Mouse (Mus musculus) bone marrow, adult 2 months (tissue): ENCODE data around the gene Qser1.

Experiments
- CTCF ChIP-seq: fragments of 200-500 bp; IDR thresholded peaks from 2 replicates; pipeline ENCODE4 v1.5.1; 2011; ENCODE audit warnings: low read length, control low read depth; ENCODE audit not compliant: control insufficient read depth, insufficient read depth
- POLR2A ChIP-seq: fragments of 200-500 bp; IDR thresholded peaks from 2 replicates; pipeline ENCODE4 v1.6.1; 2011; ENCODE audit warnings: low read depth, mild to moderate bottlenecking, control low read depth, low read length, borderline replicate concordance; ENCODE audit not compliant: control insufficient read depth

GRCm38 (mm10) chr2:104748652-104749183 lies 67.8 kb downstream of the Qser1 start:
- TF ChIP-seq CTCF = no peak
- TF ChIP-seq POLR2A = no peak
